Mouse (Mus musculus): ENCODE measurements at regions not wholly inside any gene's neighbourhood (a gene's known extent, or its start where the extent isn't known, plus 50 kb on each side); places are given as distances from the start of the nearest gene placed in this dataset.

DNA sequence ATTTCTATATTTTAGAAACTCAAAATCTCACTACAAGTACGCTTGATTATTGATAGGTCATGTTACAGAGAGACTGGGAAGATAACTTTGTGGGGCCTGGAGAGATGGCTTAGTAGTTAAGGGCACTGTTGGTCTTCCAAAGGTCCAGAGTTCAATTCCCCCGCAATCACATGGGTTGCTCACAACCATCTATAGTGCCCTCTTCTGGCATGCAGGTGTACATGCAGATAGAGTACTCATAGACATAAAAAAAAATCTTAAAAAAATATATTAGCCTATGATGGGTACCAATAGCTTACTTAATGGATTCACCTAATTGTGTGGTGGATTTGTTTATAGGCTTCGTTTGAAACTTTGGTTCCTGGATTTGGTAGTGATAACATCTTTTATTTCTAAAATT, 654.2 kb upstream of the Marcks start:
- TF ChIP-seq POLR2A (IDR thresholded peaks at IDR 0.05; ENCODE audit: control insufficient read depth in 1 of 2, insufficient read depth in 1 of 2, low read depth in 1 of 2, low read length in 2 of 2, poor library complexity in 1 of 2): no peak
- TF ChIP-seq JUND (IDR thresholded peaks at IDR 0.05; ENCODE audit: low read depth, low read length): no peak
